Mouse (Mus musculus): ENCODE results near the gene Gm36864.
"Not testable (repeated sequence)": the region's sequence is repeated elsewhere in the genome, so short reads cannot be mapped to it uniquely, and the experiment has no call there.

DNA sequence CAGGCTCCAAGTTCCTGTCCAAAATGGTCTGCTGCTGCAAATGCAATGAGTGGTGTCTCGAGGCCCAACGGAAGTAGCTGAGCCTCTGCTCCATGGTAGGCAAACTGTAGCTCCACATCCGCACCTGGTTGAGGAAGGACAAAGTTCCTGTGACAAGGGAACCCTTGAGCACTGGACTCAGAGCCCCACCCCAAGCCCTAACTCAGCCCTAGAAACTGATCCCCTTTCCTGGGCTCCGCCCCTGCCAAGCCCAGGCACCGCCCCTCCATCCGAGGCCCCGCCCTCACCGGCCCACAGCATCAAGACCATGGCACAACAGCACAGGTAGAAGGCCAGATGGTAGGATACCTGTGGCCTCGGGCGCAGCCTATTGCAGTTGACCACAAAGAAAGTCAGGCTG, 14.4 kb upstream of the Gm36864 start:
- not testable (repeated sequence) for TF ChIP-seq POLR2A (IDR thresholded peaks at IDR 0.05; ENCODE audit: borderline replicate concordance, insufficient read depth, low read length); CTCF (IDR thresholded peaks at IDR 0.05; ENCODE audit: borderline replicate concordance, insufficient read depth, low read depth, low read length)

All from cerebellum, adult 2 months (tissue).